Mouse (Mus musculus): ENCODE data around the gene Srsf11. TPM values are rescaled to one million over a fixed set of nuclear protein-coding genes. Genes with fewer than 3 reads are reported as not detected.

The Srsf11 gene
- polyA plus RNA-seq, 1 experiment from 2014 or later: 361 TPM

- ATAC-seq (ENCODE audit: insufficient number of reproducible peaks, low FRiP score, low TSS enrichment, low read depth) (peak; percentile 41; the same call in 1 of the 2 replicates), DNase-seq (ENCODE audit: low spot score) (no peak)
- Histone ChIP-seq H3K27me3 (ENCODE audit: control insufficient read depth, insufficient read depth, low read length) (no peaks in the 10 kb centered on the region), H3K4me1 (ENCODE audit: control insufficient read depth, insufficient read depth, low read length) (no peaks in the 10 kb centered on the region), H3K9me3 (ENCODE audit: control insufficient read depth, low read length) (no peaks in the 10 kb centered on the region), H3K9ac (ENCODE audit: low read length) (no peak overlapping the region), H3K4me2 (ENCODE audit: low read depth, severe bottlenecking) (no peak overlapping the region), H3K4me3 (ENCODE audit: low read depth, low read length) (no peak overlapping the region), H3K27ac (replicated peaks; ENCODE audit: low read depth, low read length) (no peak overlapping the region), H3K36me3 (ENCODE audit: control insufficient read depth, insufficient read depth, low read length) (peaks cover 10% of the 10 kb centered on the region; the same call in 1 of the 2 replicates)
- 34% methylated on average over 1 of the region's 1 CpGs for WGBS
Measured at GRCm38 (mm10) chr3:158009762-158010320, 26.6 kb downstream of the Srsf11 start.

- WGBS: 75% methylated on average over 1 of the region's 1 CpGs
- no peaks in the 10 kb centered on the region for H3K27me3 ChIP-seq (ENCODE audit: control insufficient read depth, insufficient read depth, low read length)
- no peak overlapping the region for H3K9ac ChIP-seq (ENCODE audit: low read length)
- no peak overlapping the region for H3K27ac ChIP-seq (replicated peaks; ENCODE audit: low read depth, low read length)
- H3K4me1 ChIP-seq (ENCODE audit: control insufficient read depth, insufficient read depth, low read length): no peaks in the 10 kb centered on the region
- no peak overlapping the region for H3K4me2 ChIP-seq (ENCODE audit: low read depth, severe bottlenecking)
- ATAC-seq (ENCODE audit: insufficient number of reproducible peaks, low FRiP score, low TSS enrichment, low read depth) (no peak), DNase-seq (ENCODE audit: low spot score) (no peak)
- no peak overlapping the region for H3K4me3 ChIP-seq (ENCODE audit: low read depth, low read length)
- H3K36me3 ChIP-seq (ENCODE audit: control insufficient read depth, insufficient read depth, low read length): peaks cover 3% of the 10 kb centered on the region; the same call in 1 of the 2 replicates
- H3K9me3 ChIP-seq (ENCODE audit: control insufficient read depth, low read length): no peaks in the 10 kb centered on the region
Measured at GRCm38 (mm10) chr3:158008647-158009046, 27.8 kb downstream of the Srsf11 start.

GRCm38 (mm10) chr3:157998742-157999369, 37.6 kb downstream of the Srsf11 start:
- no peak for DNase-seq (ENCODE audit: low spot score)
- Histone ChIP-seq H3K36me3 (ENCODE audit: control insufficient read depth, insufficient read depth, low read length) (no peaks in the 10 kb centered on the region; the same call in 1 of the 2 replicates), H3K27ac (replicated peaks; ENCODE audit: low read depth, low read length) (no peak overlapping the region), H3K9ac (ENCODE audit: low read length) (no peak overlapping the region), H3K4me1 (ENCODE audit: control insufficient read depth, insufficient read depth, low read length) (no peaks in the 10 kb centered on the region), H3K4me3 (ENCODE audit: low read depth, low read length) (no peak overlapping the region), H3K4me2 (ENCODE audit: low read depth, severe bottlenecking) (no peak overlapping the region), H3K9me3 (ENCODE audit: control insufficient read depth, low read length) (no peaks in the 10 kb centered on the region), H3K27me3 (ENCODE audit: control insufficient read depth, insufficient read depth, low read length) (no peaks in the 10 kb centered on the region)
- no peak for ATAC-seq (ENCODE audit: insufficient number of reproducible peaks, low FRiP score, low TSS enrichment, low read depth)
- 42% methylated on average over 1 of the region's 1 CpGs for WGBS

GRCm38 (mm10) chr3:157995726-157996125, 40.7 kb downstream of the Srsf11 start:
- DNase-seq (ENCODE audit: low spot score) (no peak), ATAC-seq (ENCODE audit: insufficient number of reproducible peaks, low FRiP score, low TSS enrichment, low read depth) (no peak)
- Histone ChIP-seq H3K36me3 (ENCODE audit: control insufficient read depth, insufficient read depth, low read length) (0 out of 2 replicates have a peak, but pooled peaks cover 2% of the 10 kb centered on the region), H3K9ac (ENCODE audit: low read length) (no peak overlapping the region), H3K27me3 (ENCODE audit: control insufficient read depth, insufficient read depth, low read length) (no peaks in the 10 kb centered on the region), H3K9me3 (ENCODE audit: control insufficient read depth, low read length) (no peaks in the 10 kb centered on the region), H3K4me1 (ENCODE audit: control insufficient read depth, insufficient read depth, low read length) (no peaks in the 10 kb centered on the region), H3K4me3 (ENCODE audit: low read depth, low read length) (no peak overlapping the region), H3K4me2 (ENCODE audit: low read depth, severe bottlenecking) (no peak overlapping the region), H3K27ac (replicated peaks; ENCODE audit: low read depth, low read length) (no peak overlapping the region)
- 96% methylated on average over 2 of the region's 2 CpGs for WGBS

GRCm38 (mm10) chr3:157993322-157993721, 43.1 kb downstream of the Srsf11 start:
- Histone ChIP-seq H3K27ac (replicated peaks; ENCODE audit: low read depth, low read length) (no peak overlapping the region), H3K4me2 (ENCODE audit: low read depth, severe bottlenecking) (no peak overlapping the region), H3K36me3 (ENCODE audit: control insufficient read depth, insufficient read depth, low read length) (0 out of 2 replicates have a peak, but pooled peaks cover 2% of the 10 kb centered on the region), H3K27me3 (ENCODE audit: control insufficient read depth, insufficient read depth, low read length) (no peaks in the 10 kb centered on the region), H3K4me3 (ENCODE audit: low read depth, low read length) (no peak overlapping the region), H3K9ac (ENCODE audit: low read length) (no peak overlapping the region), H3K4me1 (ENCODE audit: control insufficient read depth, insufficient read depth, low read length) (no peaks in the 10 kb centered on the region), H3K9me3 (ENCODE audit: control insufficient read depth, low read length) (no peaks in the 10 kb centered on the region)
- ATAC-seq (ENCODE audit: insufficient number of reproducible peaks, low FRiP score, low TSS enrichment, low read depth) (no peak), DNase-seq (ENCODE audit: low spot score) (no peak)

GRCm38 (mm10) chr3:157979619-157980018, 56.8 kb downstream of the Srsf11 start:
- Histone ChIP-seq H3K4me2 (ENCODE audit: low read depth, severe bottlenecking) (no peak overlapping the region), H3K4me1 (ENCODE audit: control insufficient read depth, insufficient read depth, low read length) (no peaks in the 10 kb centered on the region), H3K27me3 (ENCODE audit: control insufficient read depth, insufficient read depth, low read length) (no peaks in the 10 kb centered on the region), H3K4me3 (ENCODE audit: low read depth, low read length) (no peak overlapping the region), H3K9me3 (ENCODE audit: control insufficient read depth, low read length) (no peaks in the 10 kb centered on the region), H3K27ac (replicated peaks; ENCODE audit: low read depth, low read length) (no peak overlapping the region), H3K36me3 (ENCODE audit: control insufficient read depth, insufficient read depth, low read length) (no peaks in the 10 kb centered on the region), H3K9ac (ENCODE audit: low read length) (no peak overlapping the region)
- DNase-seq (ENCODE audit: low spot score) (no peak), ATAC-seq (ENCODE audit: insufficient number of reproducible peaks, low FRiP score, low TSS enrichment, low read depth) (no peak)

- Histone ChIP-seq H3K4me2 (ENCODE audit: low read depth, severe bottlenecking) (no peak overlapping the region), H3K27ac (replicated peaks; ENCODE audit: low read depth, low read length) (no peak overlapping the region), H3K4me3 (ENCODE audit: low read depth, low read length) (no peak overlapping the region), H3K9ac (ENCODE audit: low read length) (no peak overlapping the region), H3K36me3 (ENCODE audit: control insufficient read depth, insufficient read depth, low read length) (0 out of 2 replicates have a peak, but pooled peaks cover 2% of the 10 kb centered on the region), H3K27me3 (ENCODE audit: control insufficient read depth, insufficient read depth, low read length) (no peaks in the 10 kb centered on the region), H3K9me3 (ENCODE audit: control insufficient read depth, low read length) (no peaks in the 10 kb centered on the region), H3K4me1 (ENCODE audit: control insufficient read depth, insufficient read depth, low read length) (no peaks in the 10 kb centered on the region)
- ATAC-seq (ENCODE audit: insufficient number of reproducible peaks, low FRiP score, low TSS enrichment, low read depth): no peak
- 100% methylated on average over 2 of the region's 2 CpGs for WGBS
- no peak for DNase-seq (ENCODE audit: low spot score)
Measured at GRCm38 (mm10) chr3:157973236-157973635, 63.2 kb downstream of the Srsf11 start.

GRCm38 (mm10) chr3:157971151-157971550, 65.3 kb downstream of the Srsf11 start:
- 94% methylated on average over 2 of the region's 2 CpGs for WGBS
- H3K9me3 ChIP-seq (ENCODE audit: control insufficient read depth, low read length): no peaks in the 10 kb centered on the region
- H3K27me3 ChIP-seq (ENCODE audit: control insufficient read depth, insufficient read depth, low read length): no peaks in the 10 kb centered on the region
- no peak overlapping the region for H3K4me2 ChIP-seq (ENCODE audit: low read depth, severe bottlenecking)
- H3K4me1 ChIP-seq (ENCODE audit: control insufficient read depth, insufficient read depth, low read length): no peaks in the 10 kb centered on the region
- H3K9ac ChIP-seq (ENCODE audit: low read length): no peak overlapping the region
- no peak for DNase-seq (ENCODE audit: low spot score)
- H3K36me3 ChIP-seq (ENCODE audit: control insufficient read depth, insufficient read depth, low read length): 0 out of 2 replicates have a peak, but pooled peaks cover 2% of the 10 kb centered on the region
- ATAC-seq (ENCODE audit: insufficient number of reproducible peaks, low FRiP score, low TSS enrichment, low read depth): no peak
- H3K27ac ChIP-seq (replicated peaks; ENCODE audit: low read depth, low read length): no peak overlapping the region
- H3K4me3 ChIP-seq (ENCODE audit: low read depth, low read length): no peak overlapping the region
